Mouse (Mus musculus): Measurements from ENCODE around the gene Prm2.

The Prm2 gene

GRCm38 (mm10) chr16:10780631-10781120 lies 15.3 kb downstream of the Prm2 start:
- in situ Hi-C loops (cut with MseI, MboI), result loop anchor here in 1 of 2 experiments (10.0 kb wide), 1 partner anchor 206 kb away; no protein-coding TSS in a partner anchor

GRCm38 (mm10) chr16:10777579-10778160 lies 18.3 kb downstream of the Prm2 start:
- in situ Hi-C loops (cut with MseI, MboI), result no loop called here

GRCm38 (mm10) chr16:10776322-10776721 lies 19.6 kb downstream of the Prm2 start:
- in situ Hi-C loops (cut with MseI, MboI), result no loop called here

- in situ Hi-C loops (cut with MseI, MboI), result no loop called here
These were observed 21.2 kb downstream of the Prm2 start for GRCm38 (mm10) chr16:10774726-10775125.

- in situ Hi-C loops (cut with MseI, MboI), result no loop called here
These were observed 22.4 kb downstream of the Prm2 start for GRCm38 (mm10) chr16:10773543-10773942.

DNA sequence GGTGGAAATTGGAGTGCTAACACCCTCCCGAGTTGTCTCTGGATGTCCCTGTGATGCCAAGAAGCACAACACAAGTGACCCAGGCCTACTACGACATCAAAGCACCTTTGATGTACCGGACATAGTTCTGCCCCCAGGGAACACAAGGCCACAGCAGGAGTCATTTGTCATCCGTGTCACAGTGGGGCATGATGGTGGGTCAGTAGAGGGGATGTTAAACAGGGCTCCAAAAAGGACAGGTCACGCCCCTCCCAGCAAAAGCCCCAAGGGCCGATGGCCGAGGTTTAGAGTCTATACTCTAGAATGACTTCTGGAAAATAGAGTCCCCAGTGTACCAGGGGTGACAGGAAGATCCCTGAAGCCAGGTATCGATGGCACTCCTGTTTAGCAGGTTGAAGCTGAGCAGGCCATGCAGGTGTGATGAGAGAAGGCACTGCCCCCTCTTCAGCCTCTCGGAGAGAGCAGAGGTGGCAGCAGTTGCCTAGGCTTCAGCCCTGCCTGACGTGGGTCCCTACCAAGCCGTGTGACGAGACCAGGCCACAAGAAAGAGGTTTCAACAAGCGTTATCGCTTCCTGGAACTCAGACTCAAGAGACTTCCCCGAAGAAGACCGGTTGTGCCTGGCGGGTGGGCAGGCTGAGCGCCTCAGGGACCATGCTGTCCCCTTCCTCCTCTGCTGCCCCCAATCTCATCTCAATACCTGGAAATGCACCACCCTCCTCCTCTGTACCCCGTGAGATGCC lies 24.0 kb downstream of the Prm2 start:
- in situ Hi-C loops (cut with MseI, MboI), result no loop called here

- in situ Hi-C loops (cut with MseI, MboI), result no loop called here
These were observed 25.2 kb downstream of the Prm2 start for GRCm38 (mm10) chr16:10770531-10771325.

- in situ Hi-C loops (cut with MseI, MboI), result no loop called here
These were observed 26.3 kb downstream of the Prm2 start for GRCm38 (mm10) chr16:10769661-10770060.

- in situ Hi-C loops (cut with MseI, MboI), result no loop called here
These were observed 27.1 kb downstream of the Prm2 start for GRCm38 (mm10) chr16:10768821-10769220.

- in situ Hi-C loops (cut with MseI, MboI), result no loop called here
These were observed 28.8 kb downstream of the Prm2 start for GRCm38 (mm10) chr16:10767158-10767557.

DNA sequence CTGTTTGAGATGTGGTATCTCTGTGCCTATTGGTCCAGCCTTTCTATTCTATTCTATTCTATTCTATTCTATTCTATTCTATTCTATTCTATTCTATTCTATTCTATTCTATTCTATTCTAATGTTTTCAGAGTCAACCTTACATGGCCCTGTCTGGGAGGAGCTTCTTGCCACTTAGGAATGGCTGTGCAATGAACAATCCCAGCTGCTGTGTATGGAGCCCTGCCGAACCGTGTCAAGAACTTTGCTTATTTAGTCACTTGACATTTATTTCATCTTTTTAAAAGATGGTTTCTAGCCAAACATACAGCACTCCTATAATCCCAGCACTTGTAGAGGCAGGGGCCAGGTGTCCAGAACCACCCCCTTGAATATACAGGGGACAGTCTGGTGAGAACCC lies 31.6 kb downstream of the Prm2 start:
- in situ Hi-C loops (cut with MseI, MboI), result no loop called here

DNA sequence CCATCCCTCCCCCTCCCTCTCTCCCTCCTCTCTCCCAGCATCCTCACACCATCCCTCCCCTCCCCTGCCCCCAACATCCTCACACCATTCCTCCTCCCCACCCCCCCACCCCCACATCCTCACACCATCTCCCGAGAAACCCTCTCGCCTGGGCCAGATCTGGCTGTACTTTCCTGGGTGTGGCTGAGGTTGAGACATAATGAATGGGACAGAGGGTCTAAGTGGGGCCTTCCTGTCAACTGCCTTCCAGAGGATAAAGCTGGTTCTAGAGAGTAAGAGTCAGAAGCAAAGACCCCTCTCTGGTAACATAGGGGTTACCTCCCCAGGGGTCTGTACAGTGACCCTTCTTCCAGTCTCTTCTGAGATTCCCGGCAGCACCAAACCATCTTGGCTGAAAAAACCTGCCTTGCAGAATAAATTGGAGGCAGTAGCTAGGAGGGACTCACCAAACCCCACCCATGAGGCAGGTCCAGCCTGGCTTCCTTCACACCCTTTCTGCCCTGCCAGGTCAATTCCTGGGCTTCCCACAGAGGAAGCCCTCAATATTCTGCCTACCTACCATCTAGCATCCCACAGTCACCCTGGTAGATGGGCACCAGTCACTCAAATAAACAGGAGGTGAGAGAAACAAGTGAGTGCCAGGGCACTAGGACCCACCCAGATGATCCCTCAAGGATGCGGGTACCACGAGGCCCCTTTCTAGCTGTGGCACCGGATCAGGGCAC lies 32.2 kb downstream of the Prm2 start:
- in situ Hi-C loops (cut with MseI, MboI), result no loop called here

GRCm38 (mm10) chr16:10762569-10763180 lies 33.3 kb downstream of the Prm2 start:
- in situ Hi-C loops (cut with MseI, MboI), result no loop called here

GRCm38 (mm10) chr16:10761182-10761581 lies 34.8 kb downstream of the Prm2 start:
- in situ Hi-C loops (cut with MseI, MboI), result no loop called here

DNA sequence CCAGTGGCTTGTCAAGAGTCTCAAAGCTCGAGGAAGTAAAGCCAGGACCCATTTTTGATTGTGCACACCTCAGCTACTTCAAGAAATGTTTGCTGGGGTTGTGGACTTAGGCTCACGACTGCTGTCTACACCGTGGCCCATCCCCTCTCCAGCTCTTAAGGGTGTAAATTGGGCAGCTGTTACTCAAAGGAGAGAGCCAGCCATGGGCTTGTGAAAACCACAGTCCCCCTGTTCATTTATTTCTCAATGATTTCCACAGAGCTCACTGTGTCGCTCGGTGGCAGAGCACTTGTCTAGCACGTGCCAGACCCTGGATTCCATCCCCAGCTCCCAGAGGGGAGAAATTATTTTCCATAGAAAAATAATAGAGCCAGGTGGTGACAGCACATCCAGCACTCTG lies 39.8 kb downstream of the Prm2 start:
- in situ Hi-C loops (cut with MseI, MboI), result no loop called here

- in situ Hi-C loops (cut with MseI, MboI), result no loop called here
These were observed 41.2 kb downstream of the Prm2 start for GRCm38 (mm10) chr16:10754521-10755296.

- in situ Hi-C loops (cut with MseI, MboI), result no loop called here
These were observed 46.1 kb downstream of the Prm2 start for GRCm38 (mm10) chr16:10749824-10750223.

DNA sequence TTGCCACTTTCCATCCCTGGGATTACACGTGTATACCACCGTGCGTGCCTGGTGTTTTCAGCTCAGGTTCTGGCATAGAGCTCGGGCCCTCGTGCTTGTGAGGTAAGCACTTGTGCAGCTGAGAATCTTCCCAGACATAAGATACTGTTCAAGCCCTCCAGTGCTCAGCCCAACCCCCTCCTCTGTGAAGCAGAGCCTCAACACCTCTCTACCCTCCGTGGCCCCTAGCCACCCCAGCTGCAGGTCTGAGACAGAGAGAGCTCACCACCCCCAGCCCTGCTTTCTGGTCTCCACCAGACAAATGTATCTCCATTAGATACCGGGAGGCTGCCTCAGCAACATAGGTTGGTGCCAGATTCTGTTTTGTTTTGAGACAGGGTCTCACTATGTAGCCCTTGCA lies 46.7 kb downstream of the Prm2 start:
- in situ Hi-C loops (cut with MseI, MboI), result no loop called here
